Mouse (Mus musculus) liver, adult 2 months (tissue): ENCODE measurements around the gene Wsb2.

Experiments
- CTCF ChIP-seq: fragments of 200-500 bp; IDR thresholded peaks from 2 replicates; pipeline ENCODE4 v1.5.1; 2011; ENCODE audit warnings: low read depth, low read length, control low read depth
- POLR2A ChIP-seq: fragments of 200-500 bp; IDR thresholded peaks from 2 replicates; pipeline ENCODE4 v1.6.1; 2011; ENCODE audit warnings: low read length, control low read depth; ENCODE audit not compliant: insufficient read depth; ENCODE audit errors: extremely low read depth

DNA sequence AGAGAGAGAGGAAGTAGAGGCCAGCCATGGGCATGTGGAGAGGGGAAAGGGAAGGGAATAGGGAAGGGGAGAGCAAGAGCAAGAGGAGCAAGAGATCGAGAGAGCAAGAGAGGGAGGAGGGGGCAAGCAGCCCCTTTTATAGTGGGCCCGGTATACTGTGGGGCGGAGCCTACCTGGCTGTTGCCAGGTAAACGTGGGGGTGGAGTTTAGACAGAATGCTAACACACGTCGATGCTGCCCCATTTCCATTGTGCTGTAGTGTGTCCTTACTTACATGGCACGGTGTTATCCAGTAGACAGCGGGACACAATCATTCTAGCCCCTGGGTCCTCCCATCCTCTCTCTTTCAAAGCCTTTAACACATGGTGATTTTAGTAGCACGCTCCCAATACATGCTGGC is 42.2 kb downstream of the Wsb2 start:
- TF ChIP-seq CTCF, result no peak
- TF ChIP-seq POLR2A, result no peak
